Mouse (Mus musculus) liver, adult 2 months (tissue): ENCODE measurements around the gene Hoga1.

Source experiments
- CTCF ChIP-seq: fragments of 200-500 bp; IDR thresholded peaks from 2 replicates; pipeline ENCODE4 v1.5.1; 2011; ENCODE audit warnings: low read depth, low read length, control low read depth
- POLR2A ChIP-seq: fragments of 200-500 bp; IDR thresholded peaks from 2 replicates; pipeline ENCODE4 v1.6.1; 2011; ENCODE audit warnings: low read length, control low read depth; ENCODE audit not compliant: insufficient read depth; ENCODE audit errors: extremely low read depth

- TF ChIP-seq CTCF = no peak
- no peak for TF ChIP-seq POLR2A
These were observed 7.1 kb upstream of the Hoga1 start for GRCm38 (mm10) chr19:42038310-42038709.
